Mouse (Mus musculus): ENCODE results near the gene Extl1. TPM values are rescaled to one million over a fixed set of nuclear protein-coding genes. Genes with fewer than 3 reads are reported as not detected.
A peak's percentile ranks its signal among the peaks of the same experiment; 100 is the strongest.

The Extl1 gene
- polyA plus RNA-seq, 1 experiment from 2014 or later, result 0.36 TPM

DNA sequence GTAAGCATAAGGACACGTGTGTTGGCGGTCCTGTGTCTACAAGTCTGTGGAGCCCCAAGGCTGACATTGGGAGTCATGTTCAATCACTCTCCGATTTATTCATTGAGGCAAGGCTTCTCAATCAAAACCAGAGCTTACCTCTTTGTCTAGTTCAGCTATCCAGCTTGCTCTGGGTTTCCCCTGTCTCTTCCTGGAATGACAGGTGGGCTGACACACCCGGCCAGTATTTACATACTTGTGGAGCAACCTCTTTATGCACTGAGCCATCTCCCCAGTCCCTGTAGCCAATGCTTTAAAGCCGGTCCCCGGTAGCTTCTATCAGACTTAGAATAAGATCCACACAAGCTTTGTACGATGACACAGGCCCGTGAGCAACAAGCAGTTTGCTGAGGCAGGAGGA lies 4.1 kb downstream of the Extl1 start:
- WGBS (ENCODE audit: insufficient replicate concordance), result 73% methylated on average over 8 of the region's 8 CpGs

GRCm38 (mm10) chr4:134378089-134378615 lies 5.5 kb downstream of the Extl1 start:
- Histone ChIP-seq H3K27ac (no peak overlapping the region), H3K4me2 (no peak overlapping the region), H3K9ac (no peak overlapping the region), H3K4me1 (0 out of 2 replicates have a peak, but pooled peaks cover under 1% of the 10 kb centered on the region), H3K36me3 (no peaks in the 10 kb centered on the region), H3K9me3 (replicated peaks) (no peaks in the 10 kb centered on the region), H3K4me3 (no peak overlapping the region), H3K27me3 (replicated peaks) (peaks cover 18% of the 10 kb centered on the region)
- WGBS (ENCODE audit: insufficient replicate concordance), result 38% methylated on average over 10 of the region's 10 CpGs
- no peak for ATAC-seq

More for the DNA sequence above, 4.1 kb downstream of the Extl1 start:
- Histone ChIP-seq H3K27ac (no peak overlapping the region), H3K27me3 (replicated peaks) (peaks cover 5% of the 10 kb centered on the region; the same call in 1 of the 2 replicates), H3K4me1 (no peaks in the 10 kb centered on the region), H3K9me3 (replicated peaks) (no peaks in the 10 kb centered on the region), H3K9ac (no peak overlapping the region), H3K36me3 (no peaks in the 10 kb centered on the region), H3K4me3 (no peak overlapping the region), H3K4me2 (no peak overlapping the region)
- no peak for ATAC-seq

- Histone ChIP-seq H3K27ac (no peak overlapping the region), H3K4me2 (no peak overlapping the region), H3K9me3 (replicated peaks) (no peaks in the 10 kb centered on the region), H3K36me3 (no peaks in the 10 kb centered on the region), H3K4me1 (peaks cover 26% of the 10 kb centered on the region), H3K9ac (no peak overlapping the region), H3K27me3 (replicated peaks) (peaks cover 53% of the 10 kb centered on the region), H3K4me3 (no peak overlapping the region)
- ATAC-seq, result no peak
- 19% methylated on average over 1 of the region's 1 CpGs for WGBS (ENCODE audit: insufficient replicate concordance)
These were observed 9.3 kb downstream of the Extl1 start for GRCm38 (mm10) chr4:134374306-134374705.

- no peak overlapping the region for H3K4me3 ChIP-seq
- no peak overlapping the region for H3K4me2 ChIP-seq
- H3K9me3 ChIP-seq (replicated peaks), result no peaks in the 10 kb centered on the region
- H3K36me3 ChIP-seq, result no peaks in the 10 kb centered on the region
- peaks cover 26% of the 10 kb centered on the region for H3K4me1 ChIP-seq
- H3K27me3 ChIP-seq (replicated peaks), result peaks cover 64% of the 10 kb centered on the region
- ATAC-seq, result no peak
- H3K27ac ChIP-seq, result no peak overlapping the region
- WGBS (ENCODE audit: insufficient replicate concordance), result 70% methylated on average over 8 of the region's 8 CpGs
- no peak overlapping the region for H3K9ac ChIP-seq
These were observed 10.4 kb downstream of the Extl1 start for GRCm38 (mm10) chr4:134373295-134373694.

GRCm38 (mm10) chr4:134372294-134372747 lies 11.3 kb downstream of the Extl1 start:
- H3K9me3 ChIP-seq (replicated peaks), result no peaks in the 10 kb centered on the region
- H3K36me3 ChIP-seq, result no peaks in the 10 kb centered on the region
- no peak overlapping the region for H3K9ac ChIP-seq
- peak overlapping the region; percentile 44 for H3K4me3 ChIP-seq
- no peak for ATAC-seq
- peak overlapping the region; percentile 65 for H3K4me2 ChIP-seq
- H3K4me1 ChIP-seq, result peaks cover 26% of the 10 kb centered on the region
- no peak overlapping the region for H3K27ac ChIP-seq
- 2% methylated on average over 16 of the region's 16 CpGs for WGBS (ENCODE audit: insufficient replicate concordance)
- H3K27me3 ChIP-seq (replicated peaks), result peaks cover 73% of the 10 kb centered on the region

DNA sequence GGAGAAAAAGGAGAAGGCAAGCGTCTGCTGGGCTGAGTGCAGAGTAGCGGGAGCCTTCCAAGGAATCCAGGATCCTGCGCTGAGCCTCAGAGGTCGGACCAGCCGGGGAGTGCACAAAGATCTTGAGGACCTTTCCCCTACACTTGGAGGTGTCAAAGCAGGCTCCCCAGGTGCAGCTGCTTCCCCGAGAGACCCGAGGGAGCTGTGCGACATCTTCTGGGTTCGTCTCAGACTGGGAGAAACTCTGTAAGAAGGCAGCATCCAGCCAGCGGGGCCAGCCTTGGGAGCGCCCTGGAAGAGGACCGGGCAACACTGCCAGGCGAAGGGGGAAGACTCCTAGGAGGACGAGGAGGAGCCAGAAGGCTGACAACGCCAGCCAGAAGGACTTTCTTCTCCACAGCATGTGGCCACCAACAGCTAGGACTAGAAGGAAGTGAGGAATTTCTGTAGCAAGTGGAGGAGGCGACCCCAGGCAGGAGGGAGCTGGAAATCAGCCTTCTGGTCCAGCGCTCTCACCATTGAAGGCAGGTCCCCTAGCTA lies 12.3 kb downstream of the Extl1 start:
- under 1% methylated on average over 17 of the region's 17 CpGs for WGBS (ENCODE audit: insufficient replicate concordance)
- H3K4me3 ChIP-seq, result peak overlapping the region; percentile 44; the same call in 1 of the 2 replicates
- no peaks in the 10 kb centered on the region for H3K9me3 ChIP-seq (replicated peaks)
- no peaks in the 10 kb centered on the region for H3K36me3 ChIP-seq
- peaks cover 26% of the 10 kb centered on the region for H3K4me1 ChIP-seq
- H3K4me2 ChIP-seq, result peak overlapping the region; percentile 65
- no peak overlapping the region for H3K9ac ChIP-seq
- no peak overlapping the region for H3K27ac ChIP-seq
- peaks cover 83% of the 10 kb centered on the region for H3K27me3 ChIP-seq (replicated peaks)
- ATAC-seq, result no peak

DNA sequence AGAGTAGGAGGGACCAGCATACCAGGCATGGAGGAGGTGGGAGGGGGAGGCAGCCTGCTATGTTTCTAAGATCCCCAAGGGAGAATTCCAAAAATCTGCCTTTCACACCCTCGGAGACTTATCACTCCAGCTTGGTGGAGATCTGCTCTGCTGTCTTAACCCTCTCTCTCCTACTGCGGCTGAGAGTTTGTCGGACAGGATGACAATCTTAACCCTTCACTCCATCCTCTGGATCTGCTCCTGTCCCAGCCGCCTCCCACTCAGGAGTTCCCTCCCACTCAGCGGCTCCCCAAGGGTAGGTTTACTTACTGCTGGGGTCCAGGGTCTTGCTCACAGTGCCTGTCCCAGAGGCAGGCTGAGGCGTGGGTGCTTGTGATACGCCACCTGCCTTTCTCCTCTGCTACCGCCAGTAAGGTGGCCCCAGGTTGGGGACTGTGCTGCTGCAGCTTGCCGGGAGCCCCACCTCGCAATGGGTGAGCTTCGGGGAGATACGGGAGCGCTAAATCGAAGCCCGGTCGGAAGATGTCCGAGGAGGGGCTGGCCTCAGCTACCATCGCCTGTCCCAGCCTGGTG lies 12.9 kb downstream of the Extl1 start:
- ATAC-seq, result no peak
- H3K27ac ChIP-seq, result no peak overlapping the region
- H3K27me3 ChIP-seq (replicated peaks), result peaks cover 89% of the 10 kb centered on the region
- no peak overlapping the region for H3K9ac ChIP-seq
- H3K9me3 ChIP-seq (replicated peaks), result no peaks in the 10 kb centered on the region
- peaks cover 26% of the 10 kb centered on the region for H3K4me1 ChIP-seq
- 4% methylated on average over 18 of the region's 18 CpGs for WGBS (ENCODE audit: insufficient replicate concordance)
- H3K4me2 ChIP-seq, result peak overlapping the region; percentile 65
- H3K4me3 ChIP-seq, result peak overlapping the region; percentile 22; the same call in 1 of the 2 replicates
- H3K36me3 ChIP-seq, result no peaks in the 10 kb centered on the region

GRCm38 (mm10) chr4:134365280-134365679 lies 18.4 kb downstream of the Extl1 start:
- no peak overlapping the region for H3K4me2 ChIP-seq
- ATAC-seq, result no peak
- WGBS (ENCODE audit: insufficient replicate concordance), result 8% methylated on average over 5 of the region's 5 CpGs
- H3K9ac ChIP-seq, result no peak overlapping the region
- H3K9me3 ChIP-seq (replicated peaks), result no peaks in the 10 kb centered on the region
- H3K36me3 ChIP-seq, result no peaks in the 10 kb centered on the region
- H3K27ac ChIP-seq, result no peak overlapping the region
- peaks cover 88% of the 10 kb centered on the region for H3K27me3 ChIP-seq (replicated peaks)
- H3K4me1 ChIP-seq, result no peaks in the 10 kb centered on the region
- H3K4me3 ChIP-seq, result no peak overlapping the region

DNA sequence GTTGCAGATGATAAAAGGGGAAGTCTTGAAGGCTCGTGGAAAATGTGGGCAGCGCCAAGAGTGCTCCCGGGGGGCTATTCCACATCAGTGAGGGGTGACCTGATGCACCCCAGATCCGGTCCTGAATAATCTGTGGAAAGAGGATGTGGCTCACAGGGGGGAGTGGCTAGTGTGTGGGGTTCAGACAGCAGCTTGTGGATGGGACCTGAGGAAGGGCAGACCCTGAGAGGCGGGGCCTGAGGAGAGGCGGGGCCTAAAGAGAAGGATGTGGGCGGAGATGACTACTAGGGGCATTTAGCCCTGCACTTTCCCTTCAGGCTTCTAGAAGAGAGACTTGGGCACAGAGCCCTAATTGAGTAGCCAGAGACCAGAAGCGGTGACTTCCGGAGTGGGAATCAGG lies 21.1 kb downstream of the Extl1 start:
- Histone ChIP-seq H3K9ac (no peak overlapping the region), H3K27me3 (replicated peaks) (peaks cover 85% of the 10 kb centered on the region), H3K9me3 (replicated peaks) (no peaks in the 10 kb centered on the region), H3K4me2 (peak overlapping the region; percentile 40), H3K4me1 (peaks cover 3% of the 10 kb centered on the region; the same call in 1 of the 2 replicates), H3K36me3 (no peaks in the 10 kb centered on the region), H3K27ac (no peak overlapping the region), H3K4me3 (no peak overlapping the region)
- WGBS (ENCODE audit: insufficient replicate concordance), result 13% methylated on average over 9 of the region's 9 CpGs
- ATAC-seq, result no peak

GRCm38 (mm10) chr4:134362124-134362523 lies 21.5 kb downstream of the Extl1 start:
- WGBS (ENCODE audit: insufficient replicate concordance), result 55% methylated on average over 9 of the region's 9 CpGs
- H3K27me3 ChIP-seq (replicated peaks), result peaks cover 85% of the 10 kb centered on the region

DNA sequence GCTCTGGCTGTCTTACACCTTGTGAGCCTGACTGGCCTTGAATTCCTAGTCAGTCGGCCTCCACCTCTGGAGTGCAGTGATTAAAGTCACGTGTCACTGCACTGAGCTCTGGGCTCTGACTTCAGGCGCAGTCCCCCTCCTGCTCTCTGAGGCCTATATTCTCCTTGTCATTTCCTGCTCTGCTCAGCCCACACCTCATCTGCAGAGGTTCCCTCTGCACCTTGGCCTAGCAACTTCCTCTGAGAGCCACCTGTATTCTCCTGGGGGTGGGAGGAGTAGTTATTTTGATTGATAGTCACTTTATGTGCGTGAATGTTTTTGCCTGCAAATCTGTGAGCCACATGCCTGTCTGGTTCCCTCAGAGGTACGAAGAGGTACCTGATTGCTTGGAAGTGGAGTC lies 22.4 kb downstream of the Extl1 start:
- no peak overlapping the region for H3K4me3 ChIP-seq
- no peak overlapping the region for H3K4me2 ChIP-seq
- H3K36me3 ChIP-seq, result no peaks in the 10 kb centered on the region
- no peak overlapping the region for H3K27ac ChIP-seq
- H3K9ac ChIP-seq, result no peak overlapping the region
- no peak for ATAC-seq
- peaks cover 10% of the 10 kb centered on the region for H3K4me1 ChIP-seq
- H3K27me3 ChIP-seq (replicated peaks), result peaks cover 81% of the 10 kb centered on the region
- no peaks in the 10 kb centered on the region for H3K9me3 ChIP-seq (replicated peaks)
- 33% methylated on average over 5 of the region's 5 CpGs for WGBS (ENCODE audit: insufficient replicate concordance)

More at GRCm38 (mm10) chr4:134362124-134362523, 21.5 kb downstream of the Extl1 start:
- no peak for ATAC-seq
- no peaks in the 10 kb centered on the region for H3K36me3 ChIP-seq
- no peaks in the 10 kb centered on the region for H3K9me3 ChIP-seq (replicated peaks)
- no peak overlapping the region for H3K27ac ChIP-seq
- no peak overlapping the region for H3K4me2 ChIP-seq
- no peak overlapping the region for H3K4me3 ChIP-seq
- peaks cover 7% of the 10 kb centered on the region for H3K4me1 ChIP-seq
- no peak overlapping the region for H3K9ac ChIP-seq

GRCm38 (mm10) chr4:134359649-134360048 lies 24.0 kb downstream of the Extl1 start:
- Histone ChIP-seq H3K4me2 (no peak overlapping the region), H3K4me3 (no peak overlapping the region), H3K36me3 (no peaks in the 10 kb centered on the region), H3K9ac (no peak overlapping the region), H3K27ac (no peak overlapping the region), H3K27me3 (replicated peaks) (peaks cover 75% of the 10 kb centered on the region), H3K4me1 (peaks cover 10% of the 10 kb centered on the region), H3K9me3 (replicated peaks) (no peaks in the 10 kb centered on the region)
- WGBS (ENCODE audit: insufficient replicate concordance), result 66% methylated on average over 6 of the region's 6 CpGs
- no peak for ATAC-seq

All from liver, embryonic 12.5 days (tissue).